Mouse (Mus musculus) cerebellum, postnatal 4 days (tissue): ENCODE data around the gene Arl6.

Source experiments
- DNase-seq, 2 experiments: peaks; one replicate each; pipeline ENCODE4 v3.0.0; 2022; ENCODE audit warnings: low spot score in 2 of 2, mixed read lengths in 1 of 2

Arl6 gene

GRCm38 (mm10) chr16:59587816-59588215 is 51.4 kb downstream of the Arl6 start:
- no peak for DNase-seq

- DNase-seq = no peak
Measured at GRCm38 (mm10) chr16:59586911-59587310, 52.3 kb downstream of the Arl6 start.

- DNase-seq = no peak
Measured at GRCm38 (mm10) chr16:59586276-59586675, 52.9 kb downstream of the Arl6 start.

DNA sequence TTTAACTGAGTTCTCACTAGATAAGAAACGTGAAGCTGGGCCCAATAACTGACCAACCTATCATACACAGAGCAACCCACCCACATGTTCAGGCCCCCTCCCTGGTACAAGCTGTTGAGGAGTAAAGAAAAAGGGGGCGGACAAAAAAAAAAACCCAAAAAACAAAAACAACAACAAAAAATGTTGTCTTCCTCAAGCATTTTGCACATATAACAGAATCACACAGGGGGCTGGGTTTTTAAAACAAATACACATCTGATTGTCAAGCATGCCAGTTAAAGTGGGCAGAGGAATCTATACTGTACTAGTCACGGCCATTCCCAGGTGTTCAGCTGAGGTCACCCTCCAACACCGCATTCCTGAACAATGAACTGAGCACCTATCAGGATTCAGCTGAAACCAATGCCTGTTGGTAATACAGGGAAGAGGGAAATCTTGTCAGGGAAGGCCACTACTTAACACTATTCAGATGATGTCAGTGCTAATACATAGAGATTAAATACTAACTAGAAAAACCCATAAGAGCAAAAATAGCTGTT is 53.4 kb downstream of the Arl6 start:
- DNase-seq = no peak

- no peak for DNase-seq
Measured at GRCm38 (mm10) chr16:59583515-59583914, 55.7 kb downstream of the Arl6 start.

- no peak for DNase-seq
Measured at GRCm38 (mm10) chr16:59579237-59579636, 60.0 kb downstream of the Arl6 start.

GRCm38 (mm10) chr16:59573961-59574360 is 65.2 kb downstream of the Arl6 start:
- no peak for DNase-seq

DNA sequence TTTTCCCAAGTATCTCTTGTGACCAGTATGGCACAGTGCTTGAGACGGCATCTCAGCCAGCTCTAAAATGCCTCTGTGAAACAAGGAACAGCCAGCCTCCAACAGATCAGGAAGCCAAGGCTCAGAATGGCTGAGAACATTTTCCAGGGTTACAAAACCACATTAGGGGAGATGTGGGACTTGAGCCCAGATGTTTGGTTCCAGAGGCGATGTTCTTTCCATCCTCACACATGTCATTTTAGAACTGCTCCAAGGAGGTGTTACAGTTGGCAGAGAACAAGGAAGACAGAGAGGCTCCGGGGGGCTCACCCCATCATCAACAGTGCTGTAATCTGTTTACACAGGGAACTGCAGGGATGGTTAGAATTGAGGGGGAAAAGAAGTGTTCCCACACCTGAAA is 66.5 kb downstream of the Arl6 start:
- no peak for DNase-seq

- no peak for DNase-seq
Measured at GRCm38 (mm10) chr16:59570807-59571206, 68.4 kb downstream of the Arl6 start.

- DNase-seq = no peak
Measured at GRCm38 (mm10) chr16:59569837-59570236, 69.4 kb downstream of the Arl6 start.

DNA sequence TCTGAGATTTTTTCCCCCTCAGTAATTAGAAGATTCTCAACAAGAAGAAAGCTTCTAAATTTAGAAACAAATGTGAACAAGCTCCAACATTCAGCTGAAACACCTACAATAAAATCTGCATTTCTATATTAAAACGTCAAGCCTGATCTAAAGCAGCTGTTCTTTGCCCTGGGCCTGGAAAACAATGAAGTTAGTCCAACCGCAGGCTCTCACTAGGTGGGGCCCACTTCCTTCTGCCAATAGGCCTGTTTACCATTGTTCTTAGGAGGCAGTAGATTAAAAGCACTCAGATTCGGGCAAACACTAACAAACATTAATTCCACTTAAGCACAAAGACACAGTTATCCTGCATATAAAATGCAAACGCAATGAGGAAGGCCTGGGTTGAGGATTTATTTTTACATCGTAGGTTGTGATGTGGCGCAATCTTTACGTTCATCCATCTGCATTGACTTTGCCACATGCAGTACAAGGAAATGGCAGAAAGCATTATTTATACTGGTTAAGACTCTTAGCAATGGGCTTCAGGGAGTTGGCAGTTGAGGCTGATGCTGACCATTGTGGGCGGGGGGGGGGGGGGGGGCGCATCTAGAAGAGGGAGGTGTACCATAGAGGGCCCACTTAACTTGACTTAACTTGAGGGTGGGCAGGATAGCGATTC is 71.3 kb downstream of the Arl6 start:
- no peak for DNase-seq

GRCm38 (mm10) chr16:59566437-59566836 is 72.8 kb downstream of the Arl6 start:
- no peak for DNase-seq

DNA sequence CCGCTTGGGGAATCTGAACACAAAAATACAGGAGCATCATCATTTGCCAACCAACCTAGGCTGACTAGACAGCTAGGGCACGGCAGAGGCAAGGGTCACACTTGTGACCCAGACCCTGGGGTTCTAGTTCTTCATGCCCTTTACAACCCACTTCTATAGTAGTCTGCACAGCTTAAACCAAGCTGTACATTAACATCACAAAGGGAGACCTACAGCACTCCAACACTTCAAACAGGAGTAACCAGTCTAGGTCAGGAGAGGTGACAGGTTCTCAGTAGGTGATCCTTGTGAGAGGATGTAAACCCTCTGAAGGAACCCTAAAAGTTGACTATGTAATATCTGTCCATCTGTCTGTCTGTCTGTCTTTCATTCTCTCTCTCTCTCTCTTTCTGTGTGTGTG is 73.6 kb downstream of the Arl6 start:
- no peak for DNase-seq

DNA sequence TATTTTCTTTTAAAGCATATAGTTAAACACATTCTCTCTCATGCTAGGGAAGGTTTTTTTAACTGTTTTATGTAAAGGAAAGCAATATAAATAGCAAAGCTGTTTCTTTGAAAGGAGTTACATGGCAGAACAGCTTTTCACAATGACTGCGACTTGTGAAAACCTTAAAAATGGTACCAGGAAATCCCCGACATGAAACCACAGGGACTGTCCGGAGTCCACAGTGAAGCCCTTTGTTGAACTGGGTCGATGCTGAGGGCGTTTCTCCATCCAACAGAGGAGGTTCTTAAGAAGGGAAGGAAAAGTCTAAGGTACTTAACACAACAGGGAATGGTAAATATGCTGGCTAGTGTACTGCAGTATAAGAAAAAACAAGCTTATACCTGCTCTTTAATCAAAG is 75.2 kb downstream of the Arl6 start:
- DNase-seq = no peak
